Mouse (Mus musculus) cortical plate, adult 2 months (tissue): Measurements from ENCODE around the gene Robo1.

Source experiments
- CTCF ChIP-seq: fragments of 200-500 bp; IDR thresholded peaks from 2 replicates; pipeline ENCODE4 v1.5.1; 2011; ENCODE audit warnings: mild to moderate bottlenecking, control low read depth, low read length; ENCODE audit not compliant: insufficient read depth; ENCODE audit errors: extremely low read depth
- POLR2A ChIP-seq: fragments of 200-500 bp; IDR thresholded peaks from 2 replicates; pipeline ENCODE4 v1.6.1; 2011; ENCODE audit warnings: mild to moderate bottlenecking, low read length, control low read depth; ENCODE audit not compliant: insufficient read depth; ENCODE audit errors: extremely low read depth

DNA sequence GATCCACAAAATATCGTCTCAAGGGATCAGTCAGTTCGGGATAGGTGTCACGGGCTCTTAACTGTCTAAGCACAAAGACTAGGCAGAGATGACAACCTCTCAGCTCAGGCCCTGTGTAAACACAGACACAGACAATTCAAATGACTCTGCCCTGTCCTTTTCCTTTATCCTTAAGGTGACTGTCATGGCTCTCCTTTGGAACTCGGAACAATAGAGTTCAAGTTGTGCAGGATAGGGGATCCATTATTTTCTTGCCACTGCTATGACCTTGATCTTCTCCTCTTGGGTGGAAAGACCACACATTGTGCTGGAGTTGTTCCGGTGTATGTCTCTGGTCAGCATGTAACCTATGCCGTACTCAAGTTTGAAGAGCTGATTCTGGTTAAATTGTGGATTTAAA is 395.4 kb downstream of the Robo1 start:
- TF ChIP-seq POLR2A, result no peak
- no peak for TF ChIP-seq CTCF
